9 mouse cellular contexts compared by ENCODE assay signal in genomic region chr1:88474598-88474997, GRCm38 (mm10). TPM values are rescaled to one million over a fixed set of nuclear protein-coding genes. Genes with fewer than 3 reads are reported as not detected.
A peak's percentile ranks its signal among the peaks of the same experiment; 100 is the strongest.
DNase-seq lines count a peak whose midpoint lies in the region; ATAC-seq and TF ChIP-seq lines count a peak whose summit lies in the region.
"Had no signal": no experiment of that assay in that cellular context is flagged by ENCODE, and none has a peak within 500 bp of the region (broad histone marks: within the 10 kb centered on the region; RNA-seq: fewer than 3 reads in every experiment).

No protein-coding gene starts in this region.

- no peaks in the 10 kb centered on the region for H3K36me3 ChIP-seq in kidney, postnatal 0 days (ENCODE audit: insufficient read depth, low read length)
- no peaks in the 10 kb centered on the region for H3K36me3 ChIP-seq in neural tube, embryonic 11.5 days (ENCODE audit: control insufficient read depth, insufficient read depth, low read length)
- no peaks in the 10 kb centered on the region for H3K36me3 ChIP-seq in forebrain, postnatal 0 days (ENCODE audit: insufficient read depth)

- H3K27me3 ChIP-seq in kidney, postnatal 0 days (ENCODE audit: insufficient read depth, low read length): no peaks in the 10 kb centered on the region
- no peaks in the 10 kb centered on the region for H3K27me3 ChIP-seq in neural tube, embryonic 11.5 days (ENCODE audit: control insufficient read depth, insufficient read depth, low read length)
- H3K27me3 ChIP-seq in forebrain, postnatal 0 days (ENCODE audit: insufficient read depth, low read length): no peaks in the 10 kb centered on the region

- peak overlapping the region; percentile 89 for H3K27ac ChIP-seq in kidney, postnatal 0 days
- H3K27ac ChIP-seq in neural tube, embryonic 11.5 days (ENCODE audit: low read depth, low read length): no peak overlapping the region
- H3K27ac ChIP-seq in forebrain, postnatal 0 days (ENCODE audit: low read depth, low read length): no peak overlapping the region

- peak; percentile 100 for DNase-seq in 3T3-L1 (ENCODE audit: low read depth, low spot score)
- peak; percentile 50 for DNase-seq in adrenal gland, adult 2 months
- peak; percentile 76 for DNase-seq in heart, adult 8-10 months (ENCODE audit: low spot score)
- peak; percentile 92 for DNase-seq in kidney, postnatal 0 days (ENCODE audit: low spot score)
- DNase-seq in neural tube, embryonic 11.5 days (ENCODE audit: low spot score): peak; percentile 37
- DNase-seq in testis, postnatal 10 days (ENCODE audit: low spot score): no peak
- DNase-seq in forebrain, postnatal 0 days: no peak
- DNase-seq in cerebellum, postnatal 14 days: no peak

- no peak for TF ChIP-seq CTCF in kidney, postnatal 0 days (IDR thresholded peaks at IDR 0.05; ENCODE audit: low read depth)
- TF ChIP-seq CTCF in forebrain, postnatal 0 days (IDR thresholded peaks at IDR 0.05; ENCODE audit: low read depth): no peak

- 2% methylated on average over 7 of the region's 7 CpGs for WGBS in kidney, postnatal 0 days
- WGBS in neural tube, embryonic 11.5 days: 39% methylated on average over 7 of the region's 7 CpGs
- WGBS in forebrain, postnatal 0 days: 79% methylated on average over 7 of the region's 7 CpGs

- H3K9ac ChIP-seq in kidney, postnatal 0 days (ENCODE audit: low read depth, low read length): no peak overlapping the region
- no peak overlapping the region for H3K9ac ChIP-seq in neural tube, embryonic 11.5 days (ENCODE audit: low read length)
- no peak overlapping the region for H3K9ac ChIP-seq in forebrain, postnatal 0 days

- H3K4me1 ChIP-seq in kidney, postnatal 0 days (replicated peaks; ENCODE audit: insufficient read depth, low read length): peaks cover 32% of the 10 kb centered on the region; the same call in 1 of the 2 replicates
- no peaks in the 10 kb centered on the region for H3K4me1 ChIP-seq in neural tube, embryonic 11.5 days (ENCODE audit: control insufficient read depth, insufficient read depth, low read length)
- H3K4me1 ChIP-seq in forebrain, postnatal 0 days (ENCODE audit: insufficient read depth): 0 out of 2 replicates have a peak, but pooled peaks cover 4% of the 10 kb centered on the region

- no peaks in the 10 kb centered on the region for H3K9me3 ChIP-seq in kidney, postnatal 0 days (replicated peaks; ENCODE audit: low read length)
- H3K9me3 ChIP-seq in neural tube, embryonic 11.5 days (ENCODE audit: control insufficient read depth, low read length): no peaks in the 10 kb centered on the region
- no peaks in the 10 kb centered on the region for H3K9me3 ChIP-seq in forebrain, postnatal 0 days (ENCODE audit: low read length)
- H3K9me3 ChIP-seq: megakaryocyte, embryonic 14.5 days had no signal

- no peak overlapping the region for H3K4me2 ChIP-seq in kidney, postnatal 0 days (ENCODE audit: low read length)
- no peak overlapping the region for H3K4me2 ChIP-seq in neural tube, embryonic 11.5 days (ENCODE audit: low read depth)
- H3K4me2 ChIP-seq in forebrain, postnatal 0 days (ENCODE audit: low read depth): no peak overlapping the region

- no peak overlapping the region for H3K4me3 ChIP-seq in kidney, postnatal 0 days (replicated peaks; ENCODE audit: low read depth, low read length)
- no peak overlapping the region for H3K4me3 ChIP-seq in neural tube, embryonic 11.5 days (ENCODE audit: low read depth, low read length)
- no peak overlapping the region for H3K4me3 ChIP-seq in forebrain, postnatal 0 days (ENCODE audit: low read depth, low read length)
- H3K4me3 ChIP-seq: megakaryocyte, embryonic 14.5 days had no signal

- peak; percentile 74 for ATAC-seq in kidney, postnatal 0 days (replicated peaks; ENCODE audit: low FRiP score, low read depth)
- ATAC-seq in neural tube, embryonic 11.5 days (ENCODE audit: insufficient read depth, low FRiP score, low TSS enrichment): no peak
- no peak for ATAC-seq in forebrain, postnatal 0 days

RNA-seq across cellular contexts. Expression of gene Glrp1, which starts 35.3 kb away (rescaled TPM):
- total RNA-seq in adrenal gland, adult 2 months (2021): not detected
- not detected in 2 replicates for polyA plus RNA-seq in adrenal gland, adult 2 months (2012; rRNA removed)
- under 1 TPM in 1 of 4 experiments, not detected in 3; 0.19 TPM for total RNA-seq in heart, adult 8-10 months (2022)
- 0.09 TPM in 1 of 2 replicates, not detected in the other for polyA plus RNA-seq in kidney, postnatal 0 days (2015; fragmentation: Nextera tagmentation; extraction: Ambion mirVana)
- not detected in 2 replicates for polyA plus RNA-seq in neural tube, embryonic 11.5 days (2014; fragmentation: Nextera tagmentation; extraction: Ambion mirVana)
- total RNA-seq in forebrain, postnatal 0 days (2014; rRNA removed): 0.08 and 0.10 TPM in 2 replicates
- 0.10 and 0.11 TPM in 2 replicates for polyA plus RNA-seq in forebrain, postnatal 0 days (2015; fragmentation: Nextera tagmentation; extraction: Ambion mirVana)

Comparison
In these comparisons a context has a peak if more than half of its experiments do, and no peak if none do; other contexts are left out.
1. DNase-seq: peak in 3T3-L1 (single experiment), adrenal gland, adult 2 months (single experiment), heart, adult 8-10 months (single experiment), kidney, postnatal 0 days (single experiment) and neural tube, embryonic 11.5 days (single experiment); none in testis, postnatal 10 days (single experiment), forebrain, postnatal 0 days (single experiment) and cerebellum, postnatal 14 days (0 of 2).